Comparison of ENCODE assay signal across 9 mouse cellular contexts in the genomic region with DNA sequence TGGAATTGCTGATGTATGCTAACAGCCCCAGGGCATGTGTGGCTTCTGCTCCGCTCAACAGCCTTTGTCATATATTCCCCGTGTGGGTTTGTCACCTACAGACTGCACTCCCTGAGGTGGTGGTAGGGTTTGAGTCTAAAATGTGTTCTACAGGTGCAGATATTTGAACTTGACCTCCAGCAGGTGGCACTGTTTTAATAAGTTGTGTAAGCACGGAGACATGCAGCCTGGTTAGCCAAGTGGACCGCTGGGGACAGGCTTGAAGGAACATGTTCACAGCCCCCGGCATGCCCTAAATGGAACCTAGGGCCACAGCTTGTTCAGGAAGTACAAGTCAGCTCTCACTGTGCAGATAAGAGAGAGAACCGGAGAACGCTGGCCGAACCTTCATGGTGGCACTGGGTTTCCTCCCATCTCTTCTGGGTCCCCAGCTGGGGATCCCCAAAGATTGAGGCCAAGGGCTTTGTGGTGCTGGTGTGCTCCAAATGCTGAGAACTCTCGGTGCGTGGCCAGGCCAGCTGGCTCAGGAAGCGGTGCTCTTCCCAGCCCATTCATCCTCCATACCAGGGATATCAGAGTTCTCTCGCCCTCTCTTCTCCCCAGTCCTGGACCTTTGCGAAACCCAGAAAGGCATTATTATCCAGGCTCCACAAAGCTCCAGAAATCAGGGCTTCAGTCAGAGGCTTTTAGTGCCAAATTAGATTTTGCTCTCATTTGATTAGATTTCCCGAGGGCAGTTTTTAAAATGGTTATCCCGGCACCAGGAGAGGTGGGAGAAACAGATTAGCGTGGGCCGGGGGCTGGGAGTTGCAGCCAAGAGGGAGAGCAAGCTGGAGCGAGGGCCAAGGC. TPM values are rescaled to one million over a fixed set of nuclear protein-coding genes. Genes with fewer than 3 reads are reported as not detected.
A peak's percentile ranks its signal among the peaks of the same experiment; 100 is the strongest.
DNase-seq lines count a peak whose midpoint lies in the region; ATAC-seq and TF ChIP-seq lines count a peak whose summit lies in the region.
"Had no signal": no experiment of that assay in that cellular context is flagged by ENCODE, and none has a peak within 500 bp of the region (broad histone marks: within the 10 kb centered on the region; RNA-seq: fewer than 3 reads in every experiment).

No protein-coding gene starts in this region.

- no peaks in the 10 kb centered on the region for H3K9me3 ChIP-seq in neural tube, embryonic 13.5 days
- no peaks in the 10 kb centered on the region for H3K9me3 ChIP-seq in heart, embryonic 15.5 days (replicated peaks)

- peaks cover 24% of the 10 kb centered on the region for H3K36me3 ChIP-seq in neural tube, embryonic 13.5 days
- peaks cover 28% of the 10 kb centered on the region for H3K36me3 ChIP-seq in heart, embryonic 15.5 days
- H3K36me3 ChIP-seq: G1E had no signal

- no peak for ATAC-seq in neural tube, embryonic 13.5 days (ENCODE audit: low read depth)
- ATAC-seq in heart, embryonic 15.5 days (replicated peaks; ENCODE audit: insufficient number of reproducible peaks, insufficient read depth, low FRiP score, low read depth): no peak

- H3K4me3 ChIP-seq in neural tube, embryonic 13.5 days: no peak overlapping the region
- no peak overlapping the region for H3K4me3 ChIP-seq in heart, embryonic 15.5 days
- H3K4me3 ChIP-seq in lung, adult 2 months (replicated peaks; ENCODE audit: extremely low read depth, low read depth, low read length): no peak overlapping the region

- H3K4me1 ChIP-seq in neural tube, embryonic 13.5 days (replicated peaks): peaks cover 47% of the 10 kb centered on the region
- H3K4me1 ChIP-seq in heart, embryonic 15.5 days (replicated peaks): peaks cover 64% of the 10 kb centered on the region
- no peaks in the 10 kb centered on the region for H3K4me1 ChIP-seq in lung, adult 2 months (ENCODE audit: control insufficient read depth, insufficient read depth, low read length)

- H3K4me2 ChIP-seq in neural tube, embryonic 13.5 days: no peak overlapping the region
- no peak overlapping the region for H3K4me2 ChIP-seq in heart, embryonic 15.5 days

- TF ChIP-seq POLR2A in lung, adult 2 months (IDR thresholded peaks at IDR 0.05; ENCODE audit: borderline replicate concordance, extremely low read depth, low read depth, low read length): no peak

- no peak overlapping the region for H3K9ac ChIP-seq in neural tube, embryonic 13.5 days
- H3K9ac ChIP-seq in heart, embryonic 15.5 days: no peak overlapping the region

- peak overlapping the region; percentile 46 for H3K27ac ChIP-seq in neural tube, embryonic 13.5 days (replicated peaks)
- H3K27ac ChIP-seq in heart, embryonic 15.5 days: peak overlapping the region; percentile 61

- 73% methylated on average over 18 of the region's 18 CpGs for WGBS in neural tube, embryonic 13.5 days
- 60% methylated on average over 18 of the region's 18 CpGs for WGBS in heart, embryonic 15.5 days
- 72% methylated on average over 18 of the region's 18 CpGs for WGBS in lung, adult 2 months

- peak; percentile 48 for TF ChIP-seq CTCF in lung, adult 2 months (IDR thresholded peaks at IDR 0.05; ENCODE audit: insufficient read depth, low read length)

- H3K27me3 ChIP-seq in neural tube, embryonic 13.5 days: 0 out of 2 replicates have a peak, but pooled peaks cover 3% of the 10 kb centered on the region
- H3K27me3 ChIP-seq in heart, embryonic 15.5 days: no peaks in the 10 kb centered on the region

- DNase-seq in adrenal gland, postnatal 10 days: peak; percentile 58
- no peak for DNase-seq in adrenal gland, postnatal 25 days
- DNase-seq in neural tube, embryonic 10.5 days (ENCODE audit: extremely low spot score, low spot score): no peak
- no peak for DNase-seq in lung, adult 2 months
- DNase-seq in thymus, postnatal 14 days: peak; percentile 45
- no peak for DNase-seq in right cerebral cortex, postnatal 36 days (ENCODE audit: low spot score in 2 of 2)

RNA-seq across cellular contexts. Expression of a gene that starts 57.8 kb away (rescaled TPM):
- total RNA-seq in adrenal gland, postnatal 10 days (2021): 10 to 100 TPM; 54.5 to 62.8 TPM
- 54.4 and 55.9 TPM in 2 replicates for total RNA-seq in adrenal gland, postnatal 25 days (2021)
- polyA plus RNA-seq in neural tube, embryonic 13.5 days (2015; fragmentation: Nextera tagmentation; extraction: Ambion mirVana): 116 and 122 TPM in 2 replicates
- 80.6 and 94.0 TPM in 2 replicates for polyA plus RNA-seq in heart, embryonic 15.5 days (2015; fragmentation: Nextera tagmentation; extraction: Ambion mirVana)
- polyA plus RNA-seq in lung, adult 2 months (2012; rRNA removed): 37.6 and 44.2 TPM in 2 replicates
- polyA plus RNA-seq: G1E had no signal

Comparison
In these comparisons a context has a peak if more than half of its experiments do, and no peak if none do; other contexts are left out.
1. DNase-seq: peak in adrenal gland, postnatal 10 days (single experiment) and thymus, postnatal 14 days (single experiment); none in adrenal gland, postnatal 25 days (single experiment), neural tube, embryonic 10.5 days (single experiment), lung, adult 2 months (single experiment) and right cerebral cortex, postnatal 36 days (0 of 2).